Mouse (Mus musculus) MEL (cell line): ENCODE measurements around the gene Aadac. TPM values are rescaled to one million over a fixed set of nuclear protein-coding genes. Genes with fewer than 3 reads are reported as not detected.

Source experiments
- DNase-seq: peaks from one replicate; pipeline ENCODE4 v3.0.0; 2011; ENCODE audit warnings: low read depth, low spot score
- H3K27ac ChIP-seq: 2 replicates; pipeline ENCODE4 v1.5.1; 2012; ENCODE audit warnings: low read depth, mild to moderate bottlenecking, control low read depth, low read length, moderate library complexity; ENCODE audit not compliant: control insufficient read depth
- H3K27me3 ChIP-seq, 2 experiments: fragments of 150-350 bp in 1 of 2; sonication (generic) in 1 of 2; 2 replicates each; pipeline ENCODE4 v1.6.1; 2012; ENCODE audit warnings: low read length in 2 of 2, mild to moderate bottlenecking in 2 of 2, improper control_type of control experiment in 1 of 2, moderate library complexity in 1 of 2; ENCODE audit not compliant: insufficient read depth in 2 of 2, control insufficient read depth in 1 of 2
- H3K36me3 ChIP-seq, 2 experiments: 2 replicates each; pipeline ENCODE4 v1.6.1; 2012 to 2014; ENCODE audit warnings: low read length in 2 of 2, improper control_type of control experiment in 1 of 2, inconsistent platforms in 1 of 2, mild to moderate bottlenecking in 1 of 2; ENCODE audit not compliant: insufficient read depth in 2 of 2, control insufficient read depth in 1 of 2
- H3K4me1 ChIP-seq, 2 experiments: fragments of 150-350 bp in 1 of 2; sonication (generic) in 1 of 2; 2 replicates each; pipeline ENCODE4 v1.6.1; 2012; ENCODE audit warnings: low read length in 2 of 2, improper control_type of control experiment in 1 of 2, mild to moderate bottlenecking in 1 of 2; ENCODE audit not compliant: insufficient read depth in 2 of 2, control insufficient read depth in 1 of 2
- H3K4me3 ChIP-seq, 2 experiments: fragments of 150-350 bp in 1 of 2; sonication (generic) in 1 of 2; 2 replicates each; pipeline ENCODE4 v1.5.1; 2012; ENCODE audit warnings: low read depth in 2 of 2, low read length in 2 of 2, mild to moderate bottlenecking in 2 of 2, moderate library complexity in 2 of 2, control low read depth in 1 of 2, improper control_type of control experiment in 1 of 2; ENCODE audit not compliant: control insufficient read depth in 1 of 2, insufficient read depth in 1 of 2
- H3K79me2 ChIP-seq: 2 replicates; pipeline ENCODE4 v1.6.1; 2012; ENCODE audit warnings: mild to moderate bottlenecking, low read length, moderate library complexity; ENCODE audit not compliant: control insufficient read depth, poor library complexity, insufficient read depth
- H3K9ac ChIP-seq: 2 replicates; pipeline ENCODE4 v1.6.1; 2012; ENCODE audit warnings: low read depth, mild to moderate bottlenecking, control low read depth, low read length, moderate library complexity; ENCODE audit not compliant: control insufficient read depth, poor library complexity, severe bottlenecking
- H3K9me3 ChIP-seq: fragments of 150-350 bp; sonication (generic); replicated peaks from 2 replicates; pipeline ENCODE4 v1.6.1; 2012; ENCODE audit warnings: mild to moderate bottlenecking, low read length, improper control_type of control experiment, moderate library complexity; ENCODE audit not compliant: insufficient read depth
- BHLHE40 ChIP-seq: IDR thresholded peaks from 2 replicates; pipeline ENCODE4 v1.6.1; 2012; ENCODE audit warnings: low read depth, mild to moderate bottlenecking, inconsistent platforms, low read length, improper control_type of control experiment, borderline replicate concordance
- CTCF ChIP-seq, 3 experiments: IDR thresholded peaks in 2 of 3; conservative IDR thresholded peaks in 1 of 3; 2 replicates each; pipeline ENCODE4 v1.5.1; 2011 to 2012; ENCODE audit warnings: low read length in 3 of 3, low read depth in 2 of 3, mild to moderate bottlenecking in 2 of 3, improper control_type of control experiment in 1 of 3, inconsistent platforms in 1 of 3, mixed read lengths in 1 of 3, moderate library complexity in 1 of 3; ENCODE audit not compliant: control insufficient read depth in 1 of 3, insufficient read depth in 1 of 3, poor library complexity in 1 of 3, severe bottlenecking in 1 of 3
- E2F4 ChIP-seq: IDR thresholded peaks from 2 replicates; pipeline ENCODE4 v1.6.1; 2011; ENCODE audit warnings: low read depth, low read length, improper control_type of control experiment, borderline replicate concordance
- HCFC1 ChIP-seq: IDR thresholded peaks from 2 replicates; pipeline ENCODE4 v1.6.1; 2012; ENCODE audit warnings: low read depth, mild to moderate bottlenecking, inconsistent platforms, low read length, improper control_type of control experiment, moderate library complexity
- JUND ChIP-seq: IDR thresholded peaks from 2 replicates; pipeline ENCODE4 v1.6.1; 2011; ENCODE audit warnings: low read depth, mild to moderate bottlenecking, improper control_type of control experiment, low read length
- MAZ ChIP-seq: IDR thresholded peaks from 2 replicates; pipeline ENCODE4 v1.6.1; 2012; ENCODE audit warnings: low read depth, mild to moderate bottlenecking, inconsistent platforms, low read length, improper control_type of control experiment
- POLR2A ChIP-seq, 2 experiments: IDR thresholded peaks; 2 replicates each; pipeline ENCODE4 v1.6.1; 2011 to 2012; ENCODE audit warnings: low read length in 2 of 2, mild to moderate bottlenecking in 2 of 2, control low read depth in 1 of 2, improper control_type of control experiment in 1 of 2, low read depth in 1 of 2, moderate library complexity in 1 of 2; ENCODE audit not compliant: control insufficient read depth in 1 of 2, insufficient read depth in 1 of 2, poor library complexity in 1 of 2
- POLR2AphosphoS2 ChIP-seq: IDR thresholded peaks from 2 replicates; pipeline ENCODE4 v1.6.1; 2011; ENCODE audit warnings: low read length, improper control_type of control experiment
- SIN3A ChIP-seq: IDR thresholded peaks from 2 replicates; pipeline ENCODE4 v1.6.1; 2012; ENCODE audit warnings: low read length, improper control_type of control experiment, inconsistent platforms
- TAL1 ChIP-seq: IDR thresholded peaks from 2 replicates; pipeline ENCODE4 v1.6.1; 2012; ENCODE audit warnings: mild to moderate bottlenecking, inconsistent platforms, low read length, moderate library complexity, mixed read lengths
- TBP ChIP-seq: IDR thresholded peaks from 2 replicates; pipeline ENCODE4 v1.8.0; 2011; ENCODE audit warnings: low read depth, low read length, improper control_type of control experiment
- TCF12 ChIP-seq: IDR thresholded peaks from 2 replicates; pipeline ENCODE4 v1.6.1; 2014; ENCODE audit warnings: low read depth, mild to moderate bottlenecking, inconsistent platforms, low read length, improper control_type of control experiment, moderate library complexity
- UBTF ChIP-seq: IDR thresholded peaks from 2 replicates; pipeline ENCODE4 v1.6.1; 2012; ENCODE audit warnings: low read depth, mild to moderate bottlenecking, inconsistent platforms, low read length, improper control_type of control experiment, moderate library complexity, borderline replicate concordance; ENCODE audit not compliant: insufficient read depth
- USF1 ChIP-seq: IDR thresholded peaks from 2 replicates; pipeline ENCODE4 v1.6.1; 2014; ENCODE audit warnings: low read depth, mild to moderate bottlenecking, inconsistent platforms, low read length, improper control_type of control experiment, moderate library complexity
- USF2 ChIP-seq, 2 experiments: IDR thresholded peaks; 2 replicates each; pipeline ENCODE4 v1.6.1; 2011 to 2012; ENCODE audit warnings: improper control_type of control experiment in 2 of 2, low read length in 2 of 2, borderline replicate concordance in 1 of 2, inconsistent platforms in 1 of 2, low read depth in 1 of 2, mild to moderate bottlenecking in 1 of 2; ENCODE audit not compliant: insufficient read depth in 1 of 2
- ZC3H11A ChIP-seq: IDR thresholded peaks from 2 replicates; pipeline ENCODE4 v1.6.1; 2012; ENCODE audit warnings: low read depth, mild to moderate bottlenecking, inconsistent platforms, low read length, improper control_type of control experiment
- polyA plus RNA-seq, 2 experiments: library from polyadenylated mRNA; stranded (reverse) in 1 of 2; unstranded in 1 of 2; fragments of >175 nt in 1 of 2; fragments of >200 nt in 1 of 2; gene quantifications; 2 replicates each; pipeline versions ENCODE4 v1.2.1 to v1.2.4; 2012; ENCODE audit warnings: low replicate concordance in 2 of 2, low read depth in 1 of 2; ENCODE audit not compliant: insufficient read length in 2 of 2, insufficient read depth in 1 of 2, missing spikeins in 1 of 2
- total RNA-seq: library from RNA; depleted of rRNA; stranded (reverse); fragments of 300-350 nt; gene quantifications from 2 replicates; pipeline ENCODE4 v1.2.3, GENCODE M21; 2012; rRNA removed

The Aadac gene
- total RNA-seq (not detected in 2 replicates), polyA plus RNA-seq (not detected)

DNA sequence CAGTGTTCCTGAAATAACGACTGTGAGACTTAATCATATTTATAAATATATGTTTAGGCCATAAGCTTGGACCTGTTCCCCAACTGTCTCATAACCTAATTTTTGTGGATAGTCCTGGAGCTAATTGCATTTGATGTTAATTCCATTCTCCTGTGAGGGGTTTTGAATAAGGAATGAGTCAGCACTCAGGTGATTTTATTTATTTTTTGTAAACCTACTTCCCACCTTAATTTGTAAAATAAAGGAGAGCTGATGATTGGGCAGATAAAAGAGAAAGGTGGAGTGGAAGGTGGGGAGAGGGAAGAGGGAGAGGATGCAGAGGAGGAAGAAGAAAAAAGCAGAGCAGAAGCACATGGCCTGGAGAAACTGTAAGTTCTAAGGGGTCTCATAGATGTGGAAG, at the start of gene Aadac:
Gene Aadac, plus strand, starts transcription at position 301 of the 400 bp plus-strand sequence.
- H3K27ac ChIP-seq, result no peak within 1 kb of the TSS
- no peak within 1 kb of the TSS for H3K4me3 ChIP-seq
- H3K9me3 ChIP-seq, result no peaks in the 10 kb centered on the region
- peaks cover 0 to 2% of the 10 kb centered on the region in 2 experiments; a peak in 2 of 4 replicates for H3K36me3 ChIP-seq
- TF ChIP-seq TAL1 (no peak), UBTF (no peak), E2F4 (no peak), POLR2AphosphoS2 (no peak), TCF12 (no peak), HCFC1 (no peak), POLR2A (IDR thresholded peaks at IDR 0.05; ENCODE audit: control insufficient read depth in 1 of 2, insufficient read depth in 1 of 2, low read depth in 1 of 2, low read length in 2 of 2, poor library complexity in 1 of 2) (no peak), JUND (no peak), MAZ (no peak), USF1 (no peak)
- H3K9ac ChIP-seq, result no peak within 1 kb of the TSS
- no peaks in the 10 kb centered on the region for H3K79me2 ChIP-seq
- no peak for DNase-seq
- peaks cover 0 to 1% of the 10 kb centered on the region in 2 experiments; a peak in 1 of 4 replicates for H3K27me3 ChIP-seq
- no peaks in the 10 kb centered on the region for H3K4me1 ChIP-seq

DNA sequence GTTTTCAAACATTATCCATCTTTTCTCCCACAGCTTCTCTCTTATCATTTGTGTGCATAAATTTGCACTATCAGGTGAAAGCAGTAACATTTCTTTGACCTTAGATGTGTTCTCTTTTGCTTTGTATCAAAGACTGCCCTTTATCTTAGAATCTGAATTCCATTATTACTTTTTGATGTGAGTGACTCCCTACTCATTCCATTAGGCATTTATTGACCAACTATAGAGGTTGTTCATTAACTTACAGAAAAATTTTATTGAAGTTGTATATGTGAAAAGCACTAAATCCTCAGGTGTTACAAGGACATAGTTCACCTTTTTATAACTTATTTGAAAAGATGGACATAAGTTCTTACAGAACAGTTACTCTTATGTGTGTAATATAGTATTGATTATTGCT, 21.9 kb upstream of the Aadac start:
- Histone ChIP-seq H3K27me3 (no peaks in the 10 kb centered on the region; a peak in 1 of 4 replicates), H3K4me1 (no peaks in the 10 kb centered on the region), H3K79me2 (no peaks in the 10 kb centered on the region), H3K9ac (no peak overlapping the region), H3K36me3 (no peaks in the 10 kb centered on the region), H3K27ac (no peak overlapping the region), H3K9me3 (no peaks in the 10 kb centered on the region), H3K4me3 (no peak overlapping the region)
- no peak for TF ChIP-seq SIN3A
- TF ChIP-seq E2F4, result no peak
- TF ChIP-seq ZC3H11A, result no peak
- TF ChIP-seq POLR2AphosphoS2, result no peak
- no peak for TF ChIP-seq USF1
- no peak for TF ChIP-seq CTCF (IDR thresholded peaks at IDR 0.05 in 2 of 3, conservative IDR thresholded peaks at IDR 0.05 in 1 of 3; ENCODE audit: control insufficient read depth in 1 of 3, insufficient read depth in 1 of 3, low read depth in 2 of 3, low read length in 3 of 3, poor library complexity in 1 of 3, severe bottlenecking in 1 of 3)
- TF ChIP-seq TBP, result no peak
- no peak for TF ChIP-seq BHLHE40
- TF ChIP-seq USF2 (IDR thresholded peaks at IDR 0.05; ENCODE audit: borderline replicate concordance in 1 of 2, insufficient read depth in 1 of 2, low read depth in 1 of 2, low read length in 2 of 2), result no peak
- DNase-seq, result no peak
